Mouse (Mus musculus) liver, embryonic 16.5 days (tissue): ENCODE data around the gene Kif11. TPM values are rescaled to one million over a fixed set of nuclear protein-coding genes. Genes with fewer than 3 reads are reported as not detected.

Experiments
- ATAC-seq: fragments of 200-750 bp; cut with Nextera tagmentation; 2 replicates; pipeline ENCODE4 v1.8.0; 2017; ENCODE audit warnings: low read depth, mild to moderate bottlenecking, moderate number of reproducible peaks, moderate library complexity
- H3K27ac ChIP-seq: fragments of 300-500 bp; sonication (generic); 2 replicates; pipeline ENCODE4 v1.5.1; 2014; ENCODE audit warnings: mild to moderate bottlenecking, low read length
- H3K27me3 ChIP-seq: fragments of 300-500 bp; sonication (generic); 2 replicates; pipeline ENCODE4 v1.6.1; 2014; ENCODE audit warnings: low read depth, low read length, mixed read lengths; ENCODE audit not compliant: control insufficient read depth, insufficient read depth
- H3K36me3 ChIP-seq: fragments of 300-500 bp; sonication (generic); 2 replicates; pipeline ENCODE4 v1.6.1; 2014; ENCODE audit warnings: mild to moderate bottlenecking; ENCODE audit not compliant: control insufficient read depth, insufficient read depth
- H3K4me1 ChIP-seq: fragments of 300-500 bp; sonication (generic); 2 replicates; pipeline ENCODE4 v1.6.1; 2014; ENCODE audit warnings: low read depth, low read length, mixed read lengths; ENCODE audit not compliant: control insufficient read depth
- H3K4me2 ChIP-seq: fragments of 300-500 bp; sonication (generic); 2 replicates; pipeline ENCODE4 v1.6.1; 2014; ENCODE audit warnings: low read depth, low read length, mixed read lengths
- H3K4me3 ChIP-seq: fragments of 300-500 bp; sonication (generic); 2 replicates; pipeline ENCODE4 v1.5.1; 2014; ENCODE audit warnings: low read depth, mild to moderate bottlenecking, low read length
- H3K9ac ChIP-seq: fragments of 300-500 bp; sonication (generic); 2 replicates; pipeline ENCODE4 v1.6.1; 2014; ENCODE audit warnings: low read depth, low read length
- H3K9me3 ChIP-seq: fragments of 300-500 bp; sonication (generic); replicated peaks from 2 replicates; pipeline ENCODE4 v1.6.1; 2016; ENCODE audit warnings: low read length; ENCODE audit not compliant: control insufficient read depth
- WGBS: fragments of 180-500 bp; shearing (Covaris S2); extraction: QIAGEN DNeasy Blood & Tissue Kit; methylation state at CpG from one replicate; pipeline ENCODE4 v1.1.7; 2014; ENCODE audit not compliant: insufficient replicate concordance; 5-methylcytosine and 5-hydroxymethylcytosine counted together
- polyA plus RNA-seq: library from polyadenylated mRNA; unstranded; fragments of >200 nt; fragmentation: Nextera tagmentation; extraction: Ambion mirVana; gene quantifications from 2 replicates; pipeline ENCODE4 v1.2.1, GENCODE M21; 2015

Gene Kif11
- polyA plus RNA-seq, 1 experiment from 2014 or later = 50.1 TPM

GRCm38 (mm10) chr19:37369921-37370320 lies 6.3 kb upstream of the Kif11 start:
- H3K4me3 ChIP-seq = no peak overlapping the region
- H3K9ac ChIP-seq = no peak overlapping the region
- no peaks in the 10 kb centered on the region for H3K4me1 ChIP-seq
- no peaks in the 10 kb centered on the region for H3K27me3 ChIP-seq
- no peak overlapping the region for H3K27ac ChIP-seq
- no peaks in the 10 kb centered on the region for H3K36me3 ChIP-seq
- no peaks in the 10 kb centered on the region for H3K9me3 ChIP-seq
- no peak overlapping the region for H3K4me2 ChIP-seq
- WGBS = 70% methylated on average over 4 of the region's 4 CpGs
- ATAC-seq = no peak

GRCm38 (mm10) chr19:37370356-37370755 lies 5.8 kb upstream of the Kif11 start:
- Histone ChIP-seq H3K9me3 (no peaks in the 10 kb centered on the region), H3K27ac (no peak overlapping the region), H3K4me3 (no peak overlapping the region), H3K36me3 (no peaks in the 10 kb centered on the region), H3K9ac (no peak overlapping the region), H3K4me2 (no peak overlapping the region), H3K27me3 (no peaks in the 10 kb centered on the region), H3K4me1 (no peaks in the 10 kb centered on the region; the same call in 1 of the 2 replicates)
- WGBS = 56% methylated on average over 5 of the region's 5 CpGs
- no peak for ATAC-seq

- peak overlapping the region; percentile 73 for H3K4me2 ChIP-seq
- 11% methylated on average over 7 of the region's 7 CpGs for WGBS
- peak overlapping the region; percentile 99 for H3K4me3 ChIP-seq
- H3K27me3 ChIP-seq = no peaks in the 10 kb centered on the region
- H3K9me3 ChIP-seq = no peaks in the 10 kb centered on the region
- peaks cover 5% of the 10 kb centered on the region for H3K36me3 ChIP-seq
- no peak for ATAC-seq
- peak overlapping the region; percentile 97 for H3K27ac ChIP-seq
- peak overlapping the region; percentile 97 for H3K9ac ChIP-seq
- peaks cover 19% of the 10 kb centered on the region for H3K4me1 ChIP-seq
These were observed 1.1 kb upstream of the Kif11 start for GRCm38 (mm10) chr19:37374941-37375754.

- no peaks in the 10 kb centered on the region for H3K9me3 ChIP-seq
- H3K36me3 ChIP-seq = peaks cover 5% of the 10 kb centered on the region
- no peaks in the 10 kb centered on the region for H3K27me3 ChIP-seq
- H3K4me1 ChIP-seq = peaks cover 29% of the 10 kb centered on the region
- H3K4me3 ChIP-seq = peak overlapping the region; percentile 99
- H3K9ac ChIP-seq = peak overlapping the region; percentile 97
- ATAC-seq = no peak
- peak overlapping the region; percentile 83 for H3K4me2 ChIP-seq
- under 1% methylated on average over 11 of the region's 11 CpGs for WGBS
- peak overlapping the region; percentile 97 for H3K27ac ChIP-seq
These were observed 638 bp downstream of the Kif11 start for GRCm38 (mm10) chr19:37376841-37377240.

GRCm38 (mm10) chr19:37377404-37377990 lies 1.3 kb downstream of the Kif11 start:
- Histone ChIP-seq H3K4me3 (peak overlapping the region; percentile 99), H3K9ac (peak overlapping the region; percentile 97), H3K36me3 (peaks cover 7% of the 10 kb centered on the region), H3K9me3 (no peaks in the 10 kb centered on the region), H3K27ac (peak overlapping the region; percentile 37; the same call in 1 of the 2 replicates), H3K4me1 (peaks cover 29% of the 10 kb centered on the region), H3K27me3 (no peaks in the 10 kb centered on the region), H3K4me2 (peak overlapping the region; percentile 83)
- ATAC-seq = no peak
- 9% methylated on average over 8 of the region's 8 CpGs for WGBS

GRCm38 (mm10) chr19:37378816-37379215 lies 2.6 kb downstream of the Kif11 start:
- peak overlapping the region; percentile 50 for H3K4me3 ChIP-seq

GRCm38 (mm10) chr19:37386126-37386525 lies 9.9 kb downstream of the Kif11 start:
- H3K4me2 ChIP-seq = no peak overlapping the region
- no peak overlapping the region for H3K27ac ChIP-seq
- no peaks in the 10 kb centered on the region for H3K27me3 ChIP-seq
- WGBS = 75% methylated on average over 3 of the region's 3 CpGs
- peaks cover 60% of the 10 kb centered on the region for H3K36me3 ChIP-seq
- H3K4me1 ChIP-seq = peaks cover under 1% of the 10 kb centered on the region; the same call in 1 of the 2 replicates
- no peak overlapping the region for H3K9ac ChIP-seq
- ATAC-seq = no peak
- H3K9me3 ChIP-seq = no peaks in the 10 kb centered on the region
- H3K4me3 ChIP-seq = no peak overlapping the region

More at GRCm38 (mm10) chr19:37378816-37379215, 2.6 kb downstream of the Kif11 start:
- WGBS = 78% methylated on average over 6 of the region's 6 CpGs
- H3K36me3 ChIP-seq = peaks cover 13% of the 10 kb centered on the region
- H3K27me3 ChIP-seq = no peaks in the 10 kb centered on the region
- H3K4me1 ChIP-seq = peaks cover 29% of the 10 kb centered on the region
- H3K9ac ChIP-seq = peak overlapping the region; percentile 50
- no peak for ATAC-seq
- H3K27ac ChIP-seq = no peak overlapping the region
- peak overlapping the region; percentile 83 for H3K4me2 ChIP-seq
- no peaks in the 10 kb centered on the region for H3K9me3 ChIP-seq

- ATAC-seq = no peak
- no peak overlapping the region for H3K9ac ChIP-seq
- no peak overlapping the region for H3K4me3 ChIP-seq
- H3K27me3 ChIP-seq = no peaks in the 10 kb centered on the region
- no peaks in the 10 kb centered on the region for H3K9me3 ChIP-seq
- H3K36me3 ChIP-seq = peaks cover 72% of the 10 kb centered on the region
- 97% methylated on average over 3 of the region's 3 CpGs for WGBS
- H3K4me1 ChIP-seq = no peaks in the 10 kb centered on the region
- no peak overlapping the region for H3K4me2 ChIP-seq
- no peak overlapping the region for H3K27ac ChIP-seq
These were observed 15.7 kb downstream of the Kif11 start for GRCm38 (mm10) chr19:37391869-37392268.

- Histone ChIP-seq H3K27ac (no peak overlapping the region), H3K4me1 (no peaks in the 10 kb centered on the region), H3K27me3 (no peaks in the 10 kb centered on the region), H3K9ac (no peak overlapping the region), H3K36me3 (peaks cover 79% of the 10 kb centered on the region), H3K9me3 (no peaks in the 10 kb centered on the region), H3K4me2 (no peak overlapping the region), H3K4me3 (no peak overlapping the region)
- 90% methylated on average over 3 of the region's 3 CpGs for WGBS
- ATAC-seq = no peak
These were observed 20.1 kb downstream of the Kif11 start for GRCm38 (mm10) chr19:37396279-37396678.
